Mouse (Mus musculus) layer of hippocampus, adult 8-10 months (tissue): ENCODE data around the gene Rbfox1. TPM values are rescaled to one million over a fixed set of nuclear protein-coding genes. Genes with fewer than 3 reads are reported as not detected.

Experiments
- DNase-seq, 2 experiments: peaks; one replicate each; pipeline ENCODE4 v3.0.0; 2022; ENCODE audit warnings: low spot score in 2 of 2
- total RNA-seq, 4 experiments: library from RNA; stranded (reverse); gene quantifications; 2 replicates each; pipeline ENCODE4 v1.2.4; 2022

The Rbfox1 gene
- total RNA-seq, 4 experiments from 2014 or later: 328 to 354 (median 345) TPM

GRCm38 (mm10) chr16:6807835-6808234, 922.7 kb downstream of the Rbfox1 start:
- no peak for DNase-seq

- DNase-seq: peak in 1 of 2 experiments; percentile 25
Measured at GRCm38 (mm10) chr16:6813871-6814270, 928.7 kb downstream of the Rbfox1 start.

GRCm38 (mm10) chr16:6821741-6822140, 936.6 kb downstream of the Rbfox1 start:
- DNase-seq: no peak

GRCm38 (mm10) chr16:6829892-6830524, 944.9 kb downstream of the Rbfox1 start:
- DNase-seq: no peak

GRCm38 (mm10) chr16:6833486-6833885, 948.3 kb downstream of the Rbfox1 start:
- peak in 1 of 2 experiments; percentile 38 for DNase-seq

- DNase-seq: no peak
Measured at GRCm38 (mm10) chr16:6835051-6835450, 949.9 kb downstream of the Rbfox1 start.

- DNase-seq: peak; percentile 61 to 64
Measured at GRCm38 (mm10) chr16:6839299-6839995, 954.3 kb downstream of the Rbfox1 start.

DNA sequence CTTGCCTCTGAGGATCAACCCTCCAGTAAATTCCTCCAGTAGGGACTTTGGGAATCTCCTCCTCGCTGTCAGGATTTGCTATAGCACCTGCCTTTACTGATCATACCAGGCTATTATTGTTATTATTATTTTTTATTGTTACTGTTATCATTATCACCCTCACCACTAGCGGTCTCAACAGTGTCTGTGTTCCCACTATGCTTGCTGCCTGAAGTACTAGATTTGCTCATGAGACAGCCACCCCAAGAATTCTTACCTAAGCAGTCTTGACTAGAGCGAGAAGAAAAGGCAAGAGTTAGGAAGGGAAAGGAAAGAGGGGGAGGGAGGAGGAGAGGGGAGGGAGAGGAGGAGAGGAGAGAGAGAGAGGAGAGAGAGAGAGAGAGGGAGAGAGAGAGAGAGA, 954.9 kb downstream of the Rbfox1 start:
- DNase-seq: no peak

DNA sequence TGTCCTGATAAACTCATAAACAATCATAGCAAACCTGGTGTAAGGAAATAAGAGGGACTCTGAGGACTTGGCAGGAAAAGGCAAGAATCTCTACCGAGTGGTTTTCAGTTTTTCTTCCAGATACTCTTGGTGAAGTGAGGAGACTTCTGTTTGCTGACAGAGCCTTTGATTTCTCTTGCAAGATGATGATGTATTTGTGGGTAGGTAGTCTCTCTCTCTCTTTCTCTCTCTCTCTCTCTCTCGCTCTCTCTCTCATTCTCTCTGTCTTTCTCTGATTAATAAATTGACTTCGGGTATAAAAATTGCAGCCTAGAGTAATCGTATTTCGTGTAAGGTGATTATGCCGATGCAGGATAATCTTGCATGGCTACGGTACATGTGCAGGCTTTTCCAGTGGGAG, 955.3 kb downstream of the Rbfox1 start:
- no peak for DNase-seq

- no peak for DNase-seq
Measured at GRCm38 (mm10) chr16:6842066-6842785, 957.1 kb downstream of the Rbfox1 start.

GRCm38 (mm10) chr16:6844659-6845058, 959.5 kb downstream of the Rbfox1 start:
- no peak for DNase-seq

DNA sequence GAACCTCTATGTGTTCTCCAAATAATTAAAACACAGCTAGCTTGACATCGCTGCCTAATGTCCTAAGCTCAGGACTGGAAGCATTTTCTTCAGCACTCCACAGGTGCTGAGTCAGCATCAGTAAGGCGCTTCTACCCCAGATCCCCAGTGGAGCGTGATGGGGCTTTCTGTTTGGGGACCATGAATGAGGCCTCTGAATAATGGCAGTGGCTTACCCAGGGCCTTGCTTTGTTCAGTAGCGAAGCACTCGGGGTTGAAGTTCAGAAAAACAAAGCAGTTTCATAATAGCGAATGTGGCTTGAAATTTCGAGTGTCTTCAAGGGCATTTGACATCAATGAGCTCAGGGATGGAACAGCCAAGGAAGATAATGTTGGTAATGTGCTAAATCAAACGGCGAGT, 966.2 kb downstream of the Rbfox1 start:
- no peak for DNase-seq

DNA sequence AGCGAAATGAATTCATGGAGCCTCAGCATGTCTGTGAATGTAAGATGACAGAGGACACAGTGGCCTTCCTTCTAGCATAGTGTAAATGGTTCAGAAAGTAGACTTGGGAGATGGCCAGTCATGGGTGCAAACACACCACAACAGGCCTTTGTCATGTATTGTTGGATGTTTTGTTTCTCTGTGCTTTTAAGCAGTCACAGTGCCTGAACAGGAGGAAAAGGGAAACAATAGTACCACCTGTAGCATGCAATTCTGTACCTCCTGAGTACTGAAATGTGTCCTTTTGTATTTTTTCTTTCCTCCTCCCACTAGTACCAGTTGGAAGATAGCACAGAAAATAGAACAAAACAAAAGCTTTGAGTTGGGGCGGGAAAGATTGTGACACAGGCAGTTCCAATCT, 968.6 kb downstream of the Rbfox1 start:
- DNase-seq: no peak

- no peak for DNase-seq
Measured at GRCm38 (mm10) chr16:6861656-6862055, 976.5 kb downstream of the Rbfox1 start.

GRCm38 (mm10) chr16:6882683-6883430, 997.7 kb downstream of the Rbfox1 start:
- DNase-seq: no peak

DNA sequence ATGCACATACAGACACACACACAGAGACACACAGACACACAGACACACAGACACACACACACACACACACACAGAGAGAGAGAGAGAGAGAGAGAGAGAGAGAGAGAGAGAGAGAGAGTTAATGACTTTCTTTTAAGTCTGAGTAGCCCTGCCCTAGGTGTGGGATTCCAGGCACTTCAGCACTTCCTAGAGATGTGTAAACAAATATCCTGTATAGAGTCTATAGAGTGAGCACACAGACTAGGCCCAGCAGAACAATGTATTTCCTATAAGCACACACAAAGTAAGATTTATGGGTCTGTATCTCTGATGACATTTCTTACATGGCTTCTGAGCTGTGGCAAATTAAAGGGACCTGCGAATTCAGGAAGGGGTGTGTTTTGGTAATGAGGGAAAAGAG, 998.6 kb downstream of the Rbfox1 start:
- DNase-seq: no peak

GRCm38 (mm10) chr16:6885617-6886016, 1000.5 kb downstream of the Rbfox1 start:
- no peak for DNase-seq

DNA sequence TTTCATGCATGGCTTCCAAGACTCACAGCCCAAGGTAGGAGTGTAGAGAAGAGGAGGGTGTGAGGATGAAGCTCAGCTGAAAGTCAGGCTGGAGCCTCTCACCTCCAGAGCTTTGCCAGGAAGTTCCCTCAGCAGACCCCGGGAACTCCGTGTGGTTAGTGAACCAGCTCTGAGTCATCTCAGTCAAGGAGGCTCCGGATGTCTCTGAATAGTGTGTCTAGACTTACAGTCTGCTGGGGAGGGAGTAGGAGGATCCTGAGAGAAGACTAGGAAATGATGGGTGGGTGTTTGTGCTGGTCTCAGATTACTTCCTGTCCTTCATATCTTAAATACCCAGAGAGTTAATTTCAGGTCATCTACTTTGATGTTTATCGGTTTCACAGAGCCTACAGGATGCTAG, 1004.1 kb downstream of the Rbfox1 start:
- DNase-seq: no peak

- no peak for DNase-seq
Measured at GRCm38 (mm10) chr16:6897734-6898133, 1012.6 kb downstream of the Rbfox1 start.

DNA sequence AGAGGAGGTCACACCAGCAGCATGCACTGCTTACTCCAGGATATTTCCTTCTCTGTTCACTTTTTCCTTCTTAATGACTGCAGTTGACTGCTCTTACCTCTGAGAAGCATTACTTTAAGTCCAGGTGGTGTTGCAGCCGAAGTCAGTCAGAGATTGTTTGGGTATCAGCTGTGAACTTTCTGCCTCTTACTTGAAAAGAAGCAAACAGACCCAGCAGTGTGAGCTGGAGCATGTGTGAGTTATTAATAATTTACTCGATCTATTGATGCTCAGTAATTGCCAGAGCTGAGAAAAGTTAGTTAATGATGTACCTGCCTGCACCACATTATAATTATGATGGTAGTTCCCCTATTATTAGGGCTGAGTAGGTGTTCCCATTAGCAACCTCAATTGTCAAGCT, 1014.9 kb downstream of the Rbfox1 start:
- DNase-seq: no peak

GRCm38 (mm10) chr16:6904984-6905383, 1019.8 kb downstream of the Rbfox1 start:
- no peak for DNase-seq

GRCm38 (mm10) chr16:6906001-6906400, 1020.8 kb downstream of the Rbfox1 start:
- DNase-seq: no peak
